Comparison of ENCODE assay signal across 9 mouse cellular contexts in genomic region chr3:87030855-87031254, GRCm38 (mm10). TPM values are rescaled to one million over a fixed set of nuclear protein-coding genes. Genes with fewer than 3 reads are reported as not detected.
A peak's percentile ranks its signal among the peaks of the same experiment; 100 is the strongest.
DNase-seq lines count a peak whose midpoint lies in the region; ATAC-seq and TF ChIP-seq lines count a peak whose summit lies in the region.
"Had no signal": no experiment of that assay in that cellular context is flagged by ENCODE, and none has a peak within 500 bp of the region (broad histone marks: within the 10 kb centered on the region; RNA-seq: fewer than 3 reads in every experiment).

No protein-coding gene starts in this region.

- TF ChIP-seq EP300 in liver, embryonic 14.5 days (IDR thresholded peaks at IDR 0.05; ENCODE audit: low read depth): no peak

- ATAC-seq in forebrain, postnatal 0 days: peak; percentile 70
- ATAC-seq in liver, embryonic 14.5 days (ENCODE audit: insufficient read depth): no peak

- DNase-seq in A20 (ENCODE audit: low read depth, low spot score) (peak; percentile 53), ES-E14 (ENCODE audit: low read depth, low spot score) (peak; percentile 69)
- peak; percentile 15 for DNase-seq in cerebellum, adult 11-12 months
- DNase-seq in forebrain, postnatal 0 days: peak; percentile 86
- peak; percentile 61 for DNase-seq in kidney, adult 9 months
- DNase-seq in liver, embryonic 14.5 days (ENCODE audit: low read depth in 3 of 3, low spot score in 3 of 3): peak; percentile 10 to 17 (median 15)
- peak; percentile 91 for DNase-seq in retina, embryonic 14.5 days (ENCODE audit: low spot score)
- peak; percentile 76 for DNase-seq in thymus, postnatal 4 days

- TF ChIP-seq CTCF in forebrain, postnatal 0 days (IDR thresholded peaks at IDR 0.05; ENCODE audit: low read depth): peak; percentile 97
- TF ChIP-seq CTCF in liver, embryonic 14.5 days (IDR thresholded peaks at IDR 0.05; ENCODE audit: low read depth): peak; percentile 87

- H3K4me3 ChIP-seq in ES-E14 (ENCODE audit: insufficient read depth in 1 of 2, low read depth in 1 of 2, low read length in 2 of 2, poor library complexity in 1 of 2, severe bottlenecking in 1 of 2): no peak overlapping the region
- no peak overlapping the region for H3K4me3 ChIP-seq in forebrain, postnatal 0 days (ENCODE audit: low read depth, low read length)
- no peak overlapping the region for H3K4me3 ChIP-seq in liver, embryonic 14.5 days (ENCODE audit: insufficient read depth in 1 of 2, low read depth in 2 of 2, low read length in 2 of 2)
- H3K4me3 ChIP-seq: liver, embryonic 15.5 days had no signal

- H3K4me2 ChIP-seq in forebrain, postnatal 0 days (ENCODE audit: low read depth): no peak overlapping the region
- H3K4me2 ChIP-seq in liver, embryonic 14.5 days (ENCODE audit: low read depth): no peak overlapping the region
- H3K4me2 ChIP-seq: liver, embryonic 15.5 days had no signal

- H3K27me3 ChIP-seq in forebrain, postnatal 0 days (ENCODE audit: insufficient read depth, low read length): no peaks in the 10 kb centered on the region
- no peaks in the 10 kb centered on the region for H3K27me3 ChIP-seq in liver, embryonic 14.5 days (ENCODE audit: control insufficient read depth, insufficient read depth, low read length)
- H3K27me3 ChIP-seq: liver, embryonic 15.5 days had no signal

- H3K9me3 ChIP-seq in ES-E14 (ENCODE audit: control insufficient read depth, insufficient read depth, low read depth, low read length): no peaks in the 10 kb centered on the region
- no peaks in the 10 kb centered on the region for H3K9me3 ChIP-seq in forebrain, postnatal 0 days (ENCODE audit: low read length)
- H3K9me3 ChIP-seq in liver, embryonic 14.5 days (ENCODE audit: control insufficient read depth, low read length): no peaks in the 10 kb centered on the region
- H3K9me3 ChIP-seq: liver, embryonic 15.5 days had no signal

- peaks cover 0 to 4% of the 10 kb centered on the region in 2 experiments; a peak in 3 of 4 replicates for H3K4me1 ChIP-seq in ES-E14 (ENCODE audit: control insufficient read depth in 2 of 2, insufficient read depth in 2 of 2, low read length in 2 of 2, poor library complexity in 1 of 2)
- H3K4me1 ChIP-seq in forebrain, postnatal 0 days (ENCODE audit: insufficient read depth): no peaks in the 10 kb centered on the region
- H3K4me1 ChIP-seq in liver, embryonic 14.5 days (replicated peaks; ENCODE audit: control insufficient read depth in 2 of 2, insufficient read depth in 2 of 2, low read length in 1 of 2): no peaks in the 10 kb centered on the region
- H3K4me1 ChIP-seq: liver, embryonic 15.5 days had no signal

- H3K27ac ChIP-seq in ES-E14 (ENCODE audit: insufficient read depth, low read depth, low read length, poor library complexity, severe bottlenecking): no peak overlapping the region
- no peak overlapping the region for H3K27ac ChIP-seq in forebrain, postnatal 0 days (ENCODE audit: low read depth, low read length)
- H3K27ac ChIP-seq in liver, embryonic 14.5 days: no peak overlapping the region
- H3K27ac ChIP-seq: liver, embryonic 15.5 days had no signal

- in situ Hi-C loops in ES-E14 (cut with MboI; ENCODE audit: low sequenced_read_pairs in 2 of 2, unreplicated experiment in 2 of 2): loop anchor here in 1 of 2 experiments (10.0 kb wide), 2 partner anchors 474 to 534 kb away; no protein-coding TSS in a partner anchor

- 21% methylated on average over 6 of the region's 6 CpGs for WGBS in forebrain, postnatal 0 days
- 19% methylated on average over 6 of the region's 6 CpGs for WGBS in liver, embryonic 14.5 days (ENCODE audit: insufficient replicate concordance)

- no peak overlapping the region for H3K9ac ChIP-seq in ES-E14 (ENCODE audit: insufficient read depth, low read depth, low read length, poor library complexity, severe bottlenecking)
- H3K9ac ChIP-seq in forebrain, postnatal 0 days: no peak overlapping the region
- no peak overlapping the region for H3K9ac ChIP-seq in liver, embryonic 14.5 days (replicated peaks)
- H3K9ac ChIP-seq: liver, embryonic 15.5 days had no signal

- no peaks in the 10 kb centered on the region for H3K36me3 ChIP-seq in ES-E14 (ENCODE audit: control insufficient read depth, insufficient read depth, low read length, poor library complexity, severe bottlenecking)
- no peaks in the 10 kb centered on the region for H3K36me3 ChIP-seq in forebrain, postnatal 0 days (ENCODE audit: insufficient read depth)
- H3K36me3 ChIP-seq in liver, embryonic 14.5 days (replicated peaks; ENCODE audit: control insufficient read depth, insufficient read depth, low read depth): no peaks in the 10 kb centered on the region
- H3K36me3 ChIP-seq: liver, embryonic 15.5 days had no signal

TF ChIP-seq in ES-E14, 5 proteins besides CTCF, POLR2A, EP300 and RAD21:
- peak; percentile 86; the same call in 1 of the 2 replicates for TF ChIP-seq ZC3H11A (IDR thresholded peaks at IDR 0.05; ENCODE audit: borderline replicate concordance, low read depth, low read length)
- no peak for TF ChIP-seq CHD2 (IDR thresholded peaks at IDR 0.05; ENCODE audit: low read depth, low read length)
TF ChIP-seq in ES-E14: peak in this region for 1.

RNA-seq across cellular contexts. Expression of gene Cd1d1, which starts 31.6 kb away (rescaled TPM):
- 12.3 and 12.4 TPM in 2 replicates for total RNA-seq in ES-E14 (2012; rRNA removed)
- total RNA-seq in forebrain, postnatal 0 days (2014; rRNA removed): 16.3 and 23.4 TPM in 2 replicates
- 12.5 and 25.1 TPM in 2 replicates for polyA plus RNA-seq in forebrain, postnatal 0 days (2015; fragmentation: Nextera tagmentation; extraction: Ambion mirVana)
- polyA plus RNA-seq in liver, embryonic 14.5 days (2012; rRNA removed): 4.0 and 4.2 TPM in 2 replicates
- 2.5 and 3.4 TPM in 2 replicates for polyA plus RNA-seq in liver, embryonic 14.5 days (2014; fragmentation: Nextera tagmentation; extraction: Ambion mirVana)

Comparison
In these comparisons a context has a peak if more than half of its experiments do, and no peak if none do; other contexts are left out.
1. DNase-seq: peak in every context shown above with its lines; median percentile 91 in retina, embryonic 14.5 days; 86 in forebrain, postnatal 0 days; 76 in thymus, postnatal 4 days; 69 in ES-E14; 61 in kidney, adult 9 months; 53 in A20; 15 in cerebellum, adult 11-12 months; 15 in liver, embryonic 14.5 days.